25 mouse cellular contexts compared by ENCODE assay signal in genomic region chr5:143941588-143941987, GRCm38 (mm10). TPM values are rescaled to one million over a fixed set of nuclear protein-coding genes. Genes with fewer than 3 reads are reported as not detected.
DNase-seq lines count a peak whose midpoint lies in the region; ATAC-seq and TF ChIP-seq lines count a peak whose summit lies in the region.
"Had no signal": no experiment of that assay in that cellular context is flagged by ENCODE, and none has a peak within 500 bp of the region (broad histone marks: within the 10 kb centered on the region; RNA-seq: fewer than 3 reads in every experiment).

No protein-coding gene starts in this region.

- no peaks in the 10 kb centered on the region for H3K27me3 ChIP-seq in lung, embryonic 14.5 days (ENCODE audit: insufficient read depth, low read length)
- H3K27me3 ChIP-seq in stomach, embryonic 16.5 days (ENCODE audit: control insufficient read depth, insufficient read depth, low read length), result no peaks in the 10 kb centered on the region
- H3K27me3 ChIP-seq: forebrain, embryonic 15.5 days; hindbrain, embryonic 13.5 days had no signal

- WGBS in lung, embryonic 14.5 days, result 27% methylated on average over 10 of the region's 10 CpGs
- WGBS in stomach, embryonic 16.5 days, result 18% methylated on average over 10 of the region's 10 CpGs

- H3K9me3 ChIP-seq in lung, embryonic 14.5 days (ENCODE audit: low read depth, low read length), result no peaks in the 10 kb centered on the region
- no peaks in the 10 kb centered on the region for H3K9me3 ChIP-seq in stomach, embryonic 16.5 days (replicated peaks; ENCODE audit: control insufficient read depth, low read length)
- H3K9me3 ChIP-seq: forebrain, embryonic 15.5 days; hindbrain, embryonic 13.5 days had no signal

- no peak overlapping the region for H3K4me2 ChIP-seq in lung, embryonic 14.5 days
- H3K4me2 ChIP-seq in stomach, embryonic 16.5 days (ENCODE audit: low read depth, low read length), result peak overlapping the region; percentile 19; the same call in 1 of the 2 replicates
- H3K4me2 ChIP-seq: forebrain, embryonic 15.5 days; heart, embryonic 11.5 days; hindbrain, embryonic 13.5 days had no signal

- no peaks in the 10 kb centered on the region for H3K4me1 ChIP-seq in lung, embryonic 14.5 days (ENCODE audit: insufficient read depth)
- no peaks in the 10 kb centered on the region for H3K4me1 ChIP-seq in stomach, embryonic 16.5 days (ENCODE audit: control insufficient read depth, insufficient read depth, low read length)
- H3K4me1 ChIP-seq: forebrain, embryonic 15.5 days; hindbrain, embryonic 13.5 days had no signal

- H3K9ac ChIP-seq in lung, embryonic 14.5 days, result no peak overlapping the region
- H3K9ac ChIP-seq in stomach, embryonic 16.5 days (ENCODE audit: low read length), result no peak overlapping the region
- H3K9ac ChIP-seq: forebrain, embryonic 15.5 days; hindbrain, embryonic 13.5 days; liver, postnatal 0 days had no signal

- TF ChIP-seq CTCF in lung, embryonic 14.5 days (IDR thresholded peaks at IDR 0.05; ENCODE audit: low read depth), result no peak

- H3K4me3 ChIP-seq in lung, embryonic 14.5 days (ENCODE audit: low read depth, low read length), result no peak overlapping the region
- H3K4me3 ChIP-seq in stomach, embryonic 16.5 days (replicated peaks; ENCODE audit: low read length), result no peak overlapping the region
- H3K4me3 ChIP-seq: forebrain, embryonic 15.5 days; hindbrain, embryonic 13.5 days had no signal

- no peaks in the 10 kb centered on the region for H3K36me3 ChIP-seq in lung, embryonic 14.5 days (ENCODE audit: insufficient read depth)
- no peaks in the 10 kb centered on the region for H3K36me3 ChIP-seq in stomach, embryonic 16.5 days (ENCODE audit: control insufficient read depth, insufficient read depth, low read length)
- H3K36me3 ChIP-seq: forebrain, embryonic 15.5 days; hindbrain, embryonic 13.5 days had no signal

- peak; percentile 15 for DNase-seq in lung, embryonic 14.5 days
- DNase-seq in lung, postnatal 10 days, result no peak
- no peak for DNase-seq in left cerebral cortex, adult 9 months (ENCODE audit: low spot score in 2 of 2)
- DNase-seq in embryo, embryonic 10 days (ENCODE audit: low spot score), result no peak
- DNase-seq: adrenal gland, postnatal 14 days; cerebellum, adult 11 months; cerebellum, postnatal 10 days; heart, postnatal 10 days; kidney, adult 11 months; kidney, postnatal 14 days; liver, postnatal 0 days; right cerebral cortex, postnatal 4 days; thymus, postnatal 14 days had no signal

- H3K27ac ChIP-seq in lung, embryonic 14.5 days (ENCODE audit: low read depth), result no peak overlapping the region
- no peak overlapping the region for H3K27ac ChIP-seq in stomach, embryonic 16.5 days (ENCODE audit: low read length)
- H3K27ac ChIP-seq: forebrain, embryonic 15.5 days; hindbrain, embryonic 13.5 days had no signal

- peak; percentile 44; the same call in 1 of the 2 replicates for ATAC-seq in lung, embryonic 14.5 days (ENCODE audit: insufficient read depth)
- ATAC-seq in common myeloid progenitor, adult 5-6 weeks (replicated peaks; ENCODE audit: low read depth, poor library complexity, severe bottlenecking), result peak; percentile 52; the same call in 1 of the 2 replicates
- ATAC-seq in granulocyte monocyte progenitor cell, adult 5-6 weeks (replicated peaks; ENCODE audit: poor library complexity, severe bottlenecking), result peak; percentile 67
- no peak for ATAC-seq in stomach, embryonic 16.5 days (ENCODE audit: insufficient read depth, low FRiP score)
- ATAC-seq: activated CD4-positive, CD25-positive, alpha-beta regulatory T cell, adult 4 months; forebrain, embryonic 15.5 days; liver, postnatal 0 days had no signal

RNA-seq across cellular contexts. Expression of gene Rsph10b, which starts 8.8 kb away (rescaled TPM):
- 0.22 and 0.33 TPM in 2 replicates for polyA plus RNA-seq in lung, embryonic 14.5 days (2014; fragmentation: Nextera tagmentation; extraction: Ambion mirVana)
- total RNA-seq in common myeloid progenitor, adult 5-6 weeks (2017), result not detected in 2 replicates
- total RNA-seq in granulocyte monocyte progenitor cell, adult 5-6 weeks (2014; fragmentation: Nextera tagmentation), result 0.92 TPM in 1 of 2 replicates, not detected in the other
- not detected in 2 replicates for total RNA-seq in granulocyte monocyte progenitor cell, adult 5-6 weeks (2017)
- 0.45 and 0.94 TPM in 2 replicates for polyA plus RNA-seq in stomach, embryonic 16.5 days (2015; fragmentation: Nextera tagmentation; extraction: Ambion mirVana)
- total RNA-seq: liver, adult 2 months had no signal
- polyA plus RNA-seq: activated CD4-positive, CD25-positive, alpha-beta regulatory T cell, adult 4 months; liver, adult 2 months had no signal

RNA-seq across cellular contexts. Expression of gene Gm42421, which starts 13.6 kb away (rescaled TPM):
- polyA plus RNA-seq in lung, embryonic 14.5 days (2014; fragmentation: Nextera tagmentation; extraction: Ambion mirVana), result 0.79 TPM in 1 of 2 replicates, not detected in the other
- not detected in 2 replicates for total RNA-seq in common myeloid progenitor, adult 5-6 weeks (2017)
- total RNA-seq in granulocyte monocyte progenitor cell, adult 5-6 weeks (2014; fragmentation: Nextera tagmentation), result not detected in 2 replicates
- total RNA-seq in granulocyte monocyte progenitor cell, adult 5-6 weeks (2017), result 1.0 TPM in 1 of 2 replicates, not detected in the other
- 0.90 TPM in 1 of 2 replicates, not detected in the other for polyA plus RNA-seq in stomach, embryonic 16.5 days (2015; fragmentation: Nextera tagmentation; extraction: Ambion mirVana)
- total RNA-seq: adrenal gland, postnatal 14 days; gastrocnemius, adult 18-20 months; gastrocnemius, postnatal 4 days; liver, adult 2 months had no signal
- polyA plus RNA-seq: liver, adult 2 months; liver, postnatal 0 days had no signal

RNA-seq across cellular contexts. Expression of gene Pms2, which starts 31.8 kb away (rescaled TPM):
- polyA plus RNA-seq in lung, embryonic 14.5 days (2014; fragmentation: Nextera tagmentation; extraction: Ambion mirVana), result 31.9 and 33.1 TPM in 2 replicates
- total RNA-seq in common myeloid progenitor, adult 5-6 weeks (2017), result 30.0 and 38.9 TPM in 2 replicates
- total RNA-seq in granulocyte monocyte progenitor cell, adult 5-6 weeks (2014; fragmentation: Nextera tagmentation), result 21.7 and 33.0 TPM in 2 replicates
- total RNA-seq in granulocyte monocyte progenitor cell, adult 5-6 weeks (2017), result 35.4 and 42.6 TPM in 2 replicates
- 21.4 and 21.5 TPM in 2 replicates for polyA plus RNA-seq in stomach, embryonic 16.5 days (2015; fragmentation: Nextera tagmentation; extraction: Ambion mirVana)

RNA-seq across cellular contexts. Expression of gene Aimp2, which starts 31.9 kb away (rescaled TPM):
- 101 and 107 TPM in 2 replicates for polyA plus RNA-seq in lung, embryonic 14.5 days (2014; fragmentation: Nextera tagmentation; extraction: Ambion mirVana)
- 84.6 and 98.4 TPM in 2 replicates for total RNA-seq in common myeloid progenitor, adult 5-6 weeks (2017)
- total RNA-seq in granulocyte monocyte progenitor cell, adult 5-6 weeks (2014; fragmentation: Nextera tagmentation), result 30.0 and 72.5 TPM in 2 replicates
- 101 and 115 TPM in 2 replicates for total RNA-seq in granulocyte monocyte progenitor cell, adult 5-6 weeks (2017)
- polyA plus RNA-seq in stomach, embryonic 16.5 days (2015; fragmentation: Nextera tagmentation; extraction: Ambion mirVana), result 92.1 and 95.8 TPM in 2 replicates

RNA-seq across cellular contexts. Expression of gene Ankrd61, which starts 44.1 kb away (rescaled TPM):
- polyA plus RNA-seq in lung, embryonic 14.5 days (2014; fragmentation: Nextera tagmentation; extraction: Ambion mirVana), result 0.18 and 0.39 TPM in 2 replicates
- total RNA-seq in common myeloid progenitor, adult 5-6 weeks (2017), result 0.39 TPM in 1 of 2 replicates, not detected in the other
- total RNA-seq in granulocyte monocyte progenitor cell, adult 5-6 weeks (2014; fragmentation: Nextera tagmentation), result not detected in 2 replicates
- total RNA-seq in granulocyte monocyte progenitor cell, adult 5-6 weeks (2017), result not detected in 2 replicates
- 0.29 and 0.31 TPM in 2 replicates for polyA plus RNA-seq in stomach, embryonic 16.5 days (2015; fragmentation: Nextera tagmentation; extraction: Ambion mirVana)
- total RNA-seq: adrenal gland, postnatal 14 days; gastrocnemius, adult 18-20 months; heart, postnatal 10 days; layer of hippocampus, adult 8-10 months; left cerebral cortex, postnatal 36 days; liver, adult 2 months had no signal
- polyA plus RNA-seq: liver, adult 2 months; liver, postnatal 0 days had no signal
